Mouse (Mus musculus) midbrain, embryonic 13.5 days (tissue): ENCODE data around the gene Rab30. TPM values are rescaled to one million over a fixed set of nuclear protein-coding genes. Genes with fewer than 3 reads are reported as not detected.
"Not testable (repeated sequence)": the region's sequence is repeated elsewhere in the genome, so short reads cannot be mapped to it uniquely, and the experiment has no call there.

Experiments used
- ATAC-seq: fragments of 200-750 bp; cut with Nextera tagmentation; 2 replicates; pipeline ENCODE4 v1.8.0; 2017; ENCODE audit warnings: mild to moderate bottlenecking, moderate TSS enrichment, moderate library complexity
- H3K27ac ChIP-seq: fragments of 300-500 bp; sonication (generic); 2 replicates; pipeline ENCODE4 v1.5.1; 2015; ENCODE audit warnings: inconsistent platforms, mild to moderate bottlenecking, moderate library complexity
- H3K27me3 ChIP-seq: fragments of 300-500 bp; sonication (generic); 2 replicates; pipeline ENCODE4 v1.6.1; 2015; ENCODE audit warnings: mild to moderate bottlenecking, inconsistent platforms
- H3K36me3 ChIP-seq: fragments of 300-500 bp; sonication (generic); 2 replicates; pipeline ENCODE4 v1.6.1; 2015; ENCODE audit warnings: mild to moderate bottlenecking, inconsistent platforms
- H3K4me1 ChIP-seq: fragments of 300-500 bp; sonication (generic); replicated peaks from 2 replicates; pipeline ENCODE4 v1.6.1; 2015; ENCODE audit warnings: inconsistent platforms
- H3K4me2 ChIP-seq: fragments of 300-500 bp; sonication (generic); replicated peaks from 2 replicates; pipeline ENCODE4 v1.6.1; 2015; ENCODE audit warnings: moderate library complexity, mild to moderate bottlenecking, inconsistent platforms
- H3K4me3 ChIP-seq: fragments of 300-500 bp; sonication (generic); replicated peaks from 2 replicates; pipeline ENCODE4 v1.5.1; 2015; ENCODE audit warnings: mild to moderate bottlenecking, inconsistent platforms
- H3K9ac ChIP-seq: fragments of 300-500 bp; sonication (generic); replicated peaks from 2 replicates; pipeline ENCODE4 v1.6.1; 2015; ENCODE audit warnings: mild to moderate bottlenecking, inconsistent platforms
- H3K9me3 ChIP-seq: fragments of 300-500 bp; sonication (generic); 2 replicates; pipeline ENCODE4 v1.6.1; 2016; ENCODE audit warnings: mild to moderate bottlenecking, inconsistent platforms
- WGBS: fragments of 180-500 bp; shearing (Covaris S2); methylation state at CpG from one replicate; pipeline ENCODE4 v1.1.7; 2015; 5-methylcytosine and 5-hydroxymethylcytosine counted together
- polyA plus RNA-seq: library from polyadenylated mRNA; unstranded; fragments of >200 nt; fragmentation: Nextera tagmentation; extraction: Ambion mirVana; gene quantifications from 2 replicates; pipeline ENCODE4 v1.2.1, GENCODE M21; 2015

Gene Rab30
- polyA plus RNA-seq, 1 experiment from 2014 or later = 21.6 TPM

- no peak for ATAC-seq
- Histone ChIP-seq H3K27ac (no peak overlapping the region), H3K9me3 (no peaks in the 10 kb centered on the region), H3K4me2 (no peak overlapping the region), H3K4me1 (no peaks in the 10 kb centered on the region), H3K9ac (no peak overlapping the region), H3K27me3 (no peaks in the 10 kb centered on the region), H3K36me3 (no peaks in the 10 kb centered on the region), H3K4me3 (no peak overlapping the region)
- 90% methylated on average over 5 of the region's 5 CpGs for WGBS
Observed at GRCm38 (mm10) chr7:92758067-92758466, 16.7 kb downstream of the Rab30 start.

GRCm38 (mm10) chr7:92760651-92761050 is 19.2 kb downstream of the Rab30 start:
- ATAC-seq = no peak
- Histone ChIP-seq H3K9ac (no peak overlapping the region), H3K9me3 (no peaks in the 10 kb centered on the region), H3K4me1 (no peaks in the 10 kb centered on the region), H3K27me3 (no peaks in the 10 kb centered on the region), H3K4me2 (no peak overlapping the region), H3K4me3 (no peak overlapping the region), H3K36me3 (no peaks in the 10 kb centered on the region), H3K27ac (no peak overlapping the region)
- WGBS = 93% methylated on average over 6 of the region's 6 CpGs

- Histone ChIP-seq H3K9ac (no peak overlapping the region), H3K4me3 (no peak overlapping the region), H3K27ac (no peak overlapping the region), H3K27me3 (no peaks in the 10 kb centered on the region), H3K36me3 (no peaks in the 10 kb centered on the region), H3K4me1 (peaks cover 3% of the 10 kb centered on the region; the same call in 1 of the 2 replicates), H3K9me3 (no peaks in the 10 kb centered on the region), H3K4me2 (no peak overlapping the region)
- ATAC-seq = no peak
- WGBS = 90% methylated on average over 9 of the region's 9 CpGs
Observed at GRCm38 (mm10) chr7:92761161-92761560, 19.8 kb downstream of the Rab30 start.

GRCm38 (mm10) chr7:92765426-92765825 is 24.0 kb downstream of the Rab30 start:
- H3K9me3 ChIP-seq = no peaks in the 10 kb centered on the region
- H3K4me1 ChIP-seq = peaks cover 15% of the 10 kb centered on the region; the same call in 1 of the 2 replicates
- no peak overlapping the region for H3K9ac ChIP-seq
- no peak overlapping the region for H3K4me2 ChIP-seq
- H3K27me3 ChIP-seq = no peaks in the 10 kb centered on the region
- no peak overlapping the region for H3K4me3 ChIP-seq
- H3K36me3 ChIP-seq = no peaks in the 10 kb centered on the region
- WGBS = 77% methylated on average over 9 of the region's 9 CpGs
- no peak for ATAC-seq
- no peak overlapping the region for H3K27ac ChIP-seq

- Histone ChIP-seq H3K9ac (no peak overlapping the region), H3K9me3 (no peaks in the 10 kb centered on the region), H3K27ac (no peak overlapping the region), H3K27me3 (no peaks in the 10 kb centered on the region), H3K4me3 (no peak overlapping the region), H3K4me2 (no peak overlapping the region), H3K36me3 (no peaks in the 10 kb centered on the region), H3K4me1 (peaks cover 15% of the 10 kb centered on the region; the same call in 1 of the 2 replicates)
- 74% methylated on average over 9 of the region's 9 CpGs for WGBS
- ATAC-seq = no peak
Observed at GRCm38 (mm10) chr7:92766096-92767090, 25.0 kb downstream of the Rab30 start.

GRCm38 (mm10) chr7:92768116-92768515 is 26.7 kb downstream of the Rab30 start:
- WGBS = 96% methylated on average over 12 of the region's 12 CpGs
- not testable (repeated sequence) for H3K4me2 ChIP-seq, H3K27me3 ChIP-seq, H3K4me3 ChIP-seq, H3K9ac ChIP-seq, H3K36me3 ChIP-seq, ATAC-seq, H3K27ac ChIP-seq, H3K9me3 ChIP-seq
- peaks cover 15% of the 10 kb centered on the region; the same call in 1 of the 2 replicates for H3K4me1 ChIP-seq

GRCm38 (mm10) chr7:92768859-92769258 is 27.5 kb downstream of the Rab30 start:
- no peak overlapping the region for H3K4me2 ChIP-seq
- H3K36me3 ChIP-seq = no peaks in the 10 kb centered on the region
- no peak overlapping the region for H3K27ac ChIP-seq
- WGBS = 74% methylated on average over 7 of the region's 7 CpGs
- H3K4me3 ChIP-seq = no peak overlapping the region
- no peaks in the 10 kb centered on the region for H3K9me3 ChIP-seq
- ATAC-seq = no peak
- H3K4me1 ChIP-seq = peaks cover 15% of the 10 kb centered on the region; the same call in 1 of the 2 replicates
- no peak overlapping the region for H3K9ac ChIP-seq
- H3K27me3 ChIP-seq = no peaks in the 10 kb centered on the region

- H3K27me3 ChIP-seq = no peaks in the 10 kb centered on the region
- peaks cover 30% of the 10 kb centered on the region for H3K4me1 ChIP-seq
- no peak overlapping the region for H3K4me3 ChIP-seq
- H3K9ac ChIP-seq = no peak overlapping the region
- ATAC-seq = no peak
- H3K4me2 ChIP-seq = no peak overlapping the region
- no peak overlapping the region for H3K27ac ChIP-seq
- H3K9me3 ChIP-seq = no peaks in the 10 kb centered on the region
- H3K36me3 ChIP-seq = no peaks in the 10 kb centered on the region
- WGBS = 96% methylated on average over 3 of the region's 3 CpGs
Observed at GRCm38 (mm10) chr7:92773006-92773405, 31.6 kb downstream of the Rab30 start.

GRCm38 (mm10) chr7:92773596-92773995 is 32.2 kb downstream of the Rab30 start:
- H3K9me3 ChIP-seq = no peaks in the 10 kb centered on the region
- H3K27me3 ChIP-seq = no peaks in the 10 kb centered on the region
- no peaks in the 10 kb centered on the region for H3K36me3 ChIP-seq
- 96% methylated on average over 3 of the region's 3 CpGs for WGBS
- no peak overlapping the region for H3K4me3 ChIP-seq
- ATAC-seq = no peak
- H3K4me1 ChIP-seq = peaks cover 33% of the 10 kb centered on the region
- H3K4me2 ChIP-seq = no peak overlapping the region
- no peak overlapping the region for H3K9ac ChIP-seq
- no peak overlapping the region for H3K27ac ChIP-seq

- no peak overlapping the region for H3K4me2 ChIP-seq
- H3K27ac ChIP-seq = no peak overlapping the region
- H3K36me3 ChIP-seq = no peaks in the 10 kb centered on the region
- H3K4me3 ChIP-seq = no peak overlapping the region
- no peaks in the 10 kb centered on the region for H3K27me3 ChIP-seq
- ATAC-seq = no peak
- H3K4me1 ChIP-seq = peaks cover 30% of the 10 kb centered on the region
- no peaks in the 10 kb centered on the region for H3K9me3 ChIP-seq
- no peak overlapping the region for H3K9ac ChIP-seq
- WGBS = 93% methylated on average over 5 of the region's 5 CpGs
Observed at GRCm38 (mm10) chr7:92774741-92775140, 33.3 kb downstream of the Rab30 start.

- Histone ChIP-seq H3K27me3 (no peaks in the 10 kb centered on the region), H3K4me3 (no peak overlapping the region), H3K4me2 (no peak overlapping the region), H3K9ac (no peak overlapping the region), H3K9me3 (no peaks in the 10 kb centered on the region), H3K4me1 (peaks cover 30% of the 10 kb centered on the region), H3K36me3 (no peaks in the 10 kb centered on the region), H3K27ac (no peak overlapping the region)
- 40% methylated on average over 2 of the region's 2 CpGs for WGBS
- peak; percentile 40 for ATAC-seq
Observed at GRCm38 (mm10) chr7:92775703-92776102, 34.3 kb downstream of the Rab30 start.

GRCm38 (mm10) chr7:92776647-92777046 is 35.2 kb downstream of the Rab30 start:
- Histone ChIP-seq H3K4me3 (no peak overlapping the region; the same call in 1 of the 2 replicates), H3K36me3 (no peaks in the 10 kb centered on the region), H3K4me1 (peaks cover 30% of the 10 kb centered on the region), H3K4me2 (peak overlapping the region; percentile 52), H3K9ac (peak overlapping the region; percentile 61; the same call in 1 of the 2 replicates), H3K27me3 (no peaks in the 10 kb centered on the region), H3K9me3 (no peaks in the 10 kb centered on the region), H3K27ac (peak overlapping the region; percentile 78)
- ATAC-seq = peak; percentile 25; the same call in 1 of the 2 replicates
- WGBS = 39% methylated on average over 4 of the region's 4 CpGs
